Mouse (Mus musculus): ENCODE results near the gene Apol9a. TPM values are rescaled to one million over a fixed set of nuclear protein-coding genes. Genes with fewer than 3 reads are reported as not detected.

The Apol9a gene
- polyA plus RNA-seq, 1 experiment from 2014 or later: not detected

GRCm38 (mm10) chr15:77368818-77369320 lies 42.1 kb downstream of the Apol9a start:
- no peak for DNase-seq (ENCODE audit: low spot score)
- Histone ChIP-seq H3K4me1 (peaks cover 48% of the 10 kb centered on the region), H3K27ac (replicated peaks) (no peak overlapping the region; the same call in 1 of the 2 replicates), H3K9me3 (no peaks in the 10 kb centered on the region), H3K4me3 (no peak overlapping the region), H3K36me3 (replicated peaks) (no peaks in the 10 kb centered on the region), H3K27me3 (replicated peaks; ENCODE audit: low read depth, poor library complexity, severe bottlenecking) (no peaks in the 10 kb centered on the region)
- 86% methylated on average over 12 of the region's 12 CpGs for WGBS

DNA sequence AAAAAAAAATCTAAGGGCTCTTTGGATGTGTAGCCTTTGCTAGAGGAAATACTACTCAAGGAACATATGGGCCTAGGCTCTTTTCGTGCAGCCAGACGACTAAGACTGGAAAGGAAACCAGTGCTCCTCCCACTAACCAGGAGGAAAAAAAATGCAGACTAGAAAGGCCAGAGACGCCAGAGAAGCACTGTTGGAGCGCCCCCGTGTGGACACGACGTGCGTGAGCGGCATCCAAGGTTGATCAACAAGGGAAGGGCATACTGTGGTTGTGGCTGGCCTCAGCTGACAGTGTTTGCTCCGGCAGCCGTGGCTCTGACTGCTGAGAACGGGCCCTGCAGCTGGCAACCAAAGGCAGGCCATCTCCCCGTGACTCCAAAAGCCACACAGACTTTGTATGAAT lies 42.8 kb downstream of the Apol9a start:
- Histone ChIP-seq H3K27me3 (replicated peaks; ENCODE audit: low read depth, poor library complexity, severe bottlenecking) (no peaks in the 10 kb centered on the region), H3K9me3 (no peaks in the 10 kb centered on the region), H3K4me3 (peak overlapping the region; percentile 34), H3K27ac (replicated peaks) (peak overlapping the region; percentile 90), H3K36me3 (replicated peaks) (no peaks in the 10 kb centered on the region), H3K4me1 (peaks cover 55% of the 10 kb centered on the region)
- under 1% methylated on average over 13 of the region's 13 CpGs for WGBS
- DNase-seq (ENCODE audit: low spot score): peak; percentile 95

DNA sequence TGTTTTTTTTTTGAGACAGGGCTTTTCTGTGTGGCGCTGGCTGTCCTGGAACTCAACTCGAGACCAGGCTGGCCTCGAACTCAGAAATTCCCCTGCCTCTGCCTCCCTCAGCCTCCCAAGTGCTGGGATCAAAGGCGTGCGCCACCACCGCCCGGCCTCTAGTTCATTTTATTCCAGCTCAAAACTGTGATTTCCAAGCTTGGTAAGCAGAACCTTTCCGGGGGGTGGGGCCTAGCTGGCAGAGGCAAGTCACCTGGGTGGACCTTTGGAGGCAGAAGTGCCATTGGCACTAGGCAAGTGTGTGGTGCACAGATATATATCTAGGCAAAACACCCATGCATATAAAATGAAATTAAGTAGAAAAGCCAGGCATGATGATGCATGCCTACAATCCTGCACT lies 43.4 kb downstream of the Apol9a start:
- 41% methylated on average over 8 of the region's 8 CpGs for WGBS
- no peaks in the 10 kb centered on the region for H3K27me3 ChIP-seq (replicated peaks; ENCODE audit: low read depth, poor library complexity, severe bottlenecking)
- peak overlapping the region; percentile 90 for H3K27ac ChIP-seq (replicated peaks)
- H3K36me3 ChIP-seq (replicated peaks): no peaks in the 10 kb centered on the region
- H3K4me1 ChIP-seq: peaks cover 62% of the 10 kb centered on the region
- H3K9me3 ChIP-seq: no peaks in the 10 kb centered on the region
- peak overlapping the region; percentile 55; the same call in 1 of the 2 replicates for H3K4me3 ChIP-seq
- DNase-seq (ENCODE audit: low spot score): no peak

- peak overlapping the region; percentile 90 for H3K27ac ChIP-seq (replicated peaks)
These were observed 44.0 kb downstream of the Apol9a start for GRCm38 (mm10) chr15:77366706-77367484.

GRCm38 (mm10) chr15:77365700-77366570 lies 45.0 kb downstream of the Apol9a start:
- Histone ChIP-seq H3K36me3 (replicated peaks) (no peaks in the 10 kb centered on the region), H3K27ac (replicated peaks) (peak overlapping the region; percentile 90), H3K27me3 (replicated peaks; ENCODE audit: low read depth, poor library complexity, severe bottlenecking) (no peaks in the 10 kb centered on the region), H3K9me3 (no peaks in the 10 kb centered on the region), H3K4me3 (peak overlapping the region; percentile 55), H3K4me1 (peaks cover 77% of the 10 kb centered on the region)
- no peak for DNase-seq (ENCODE audit: low spot score)
- 40% methylated on average over 9 of the region's 9 CpGs for WGBS

More at GRCm38 (mm10) chr15:77366706-77367484, 44.0 kb downstream of the Apol9a start:
- peak overlapping the region; percentile 55 for H3K4me3 ChIP-seq
- H3K4me1 ChIP-seq: peaks cover 68% of the 10 kb centered on the region
- under 1% methylated on average over 26 of the region's 26 CpGs for WGBS
- no peaks in the 10 kb centered on the region for H3K27me3 ChIP-seq (replicated peaks; ENCODE audit: low read depth, poor library complexity, severe bottlenecking)
- peak; percentile 89 for DNase-seq (ENCODE audit: low spot score)
- no peaks in the 10 kb centered on the region for H3K9me3 ChIP-seq
- H3K36me3 ChIP-seq (replicated peaks): no peaks in the 10 kb centered on the region

DNA sequence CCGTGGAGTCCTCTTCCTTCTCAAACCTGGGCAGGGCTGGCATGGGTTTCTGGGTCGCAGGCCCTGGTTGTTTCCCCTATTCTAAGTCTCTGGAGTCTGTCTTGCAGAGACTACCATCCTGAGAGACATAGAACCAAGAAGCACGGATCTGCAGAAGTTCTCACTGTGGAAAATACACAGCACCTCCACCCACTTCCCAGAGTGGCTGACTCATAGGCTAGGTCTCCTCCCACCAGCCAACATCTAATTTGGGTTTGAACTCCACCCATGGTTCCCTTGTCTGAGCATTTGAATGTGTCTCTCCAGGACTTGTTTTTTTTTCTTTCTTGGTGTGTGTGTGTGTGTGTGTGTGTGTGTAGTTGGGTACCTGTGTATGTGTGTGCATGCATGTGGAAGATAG lies 46.9 kb downstream of the Apol9a start:
- Histone ChIP-seq H3K36me3 (replicated peaks) (no peaks in the 10 kb centered on the region), H3K9me3 (no peaks in the 10 kb centered on the region), H3K27ac (replicated peaks) (peak overlapping the region; percentile 60), H3K27me3 (replicated peaks; ENCODE audit: low read depth, poor library complexity, severe bottlenecking) (no peaks in the 10 kb centered on the region), H3K4me1 (peaks cover 84% of the 10 kb centered on the region), H3K4me3 (no peak overlapping the region)
- DNase-seq (ENCODE audit: low spot score): no peak
- 76% methylated on average over 3 of the region's 3 CpGs for WGBS

GRCm38 (mm10) chr15:77363578-77363977 lies 47.4 kb downstream of the Apol9a start:
- WGBS: 50% methylated on average over 6 of the region's 6 CpGs
- H3K4me3 ChIP-seq: no peak overlapping the region
- H3K4me1 ChIP-seq: peaks cover 84% of the 10 kb centered on the region
- no peak for DNase-seq (ENCODE audit: low spot score)
- H3K9me3 ChIP-seq: no peaks in the 10 kb centered on the region
- H3K27ac ChIP-seq (replicated peaks): peak overlapping the region; percentile 60
- H3K27me3 ChIP-seq (replicated peaks; ENCODE audit: low read depth, poor library complexity, severe bottlenecking): no peaks in the 10 kb centered on the region
- no peaks in the 10 kb centered on the region for H3K36me3 ChIP-seq (replicated peaks)

DNA sequence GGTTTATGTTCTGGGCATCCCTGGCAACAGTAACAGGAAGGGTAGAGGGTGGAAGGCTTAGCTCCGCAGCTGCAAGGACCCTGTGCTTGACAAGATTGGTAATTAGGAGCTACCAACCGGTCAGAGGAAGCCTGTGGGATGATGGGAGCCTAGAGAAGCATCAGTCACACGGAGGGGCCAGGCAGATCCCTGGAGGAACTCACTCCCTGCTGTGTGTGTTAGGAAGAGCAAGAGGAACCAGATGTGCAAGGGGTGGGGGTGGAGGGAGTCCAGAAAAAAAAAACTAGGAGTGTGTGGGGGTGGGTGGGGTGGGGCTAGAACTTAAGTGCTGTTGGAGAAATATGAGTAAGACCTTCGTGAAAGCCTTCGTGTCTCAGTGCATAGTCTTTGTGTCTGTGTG lies 48.0 kb downstream of the Apol9a start:
- Histone ChIP-seq H3K4me1 (peaks cover 84% of the 10 kb centered on the region), H3K27me3 (replicated peaks; ENCODE audit: low read depth, poor library complexity, severe bottlenecking) (no peaks in the 10 kb centered on the region), H3K36me3 (replicated peaks) (no peaks in the 10 kb centered on the region), H3K4me3 (no peak overlapping the region), H3K9me3 (no peaks in the 10 kb centered on the region), H3K27ac (replicated peaks) (peak overlapping the region; percentile 60)
- DNase-seq (ENCODE audit: low spot score): no peak
- WGBS: 28% methylated on average over 5 of the region's 5 CpGs

DNA sequence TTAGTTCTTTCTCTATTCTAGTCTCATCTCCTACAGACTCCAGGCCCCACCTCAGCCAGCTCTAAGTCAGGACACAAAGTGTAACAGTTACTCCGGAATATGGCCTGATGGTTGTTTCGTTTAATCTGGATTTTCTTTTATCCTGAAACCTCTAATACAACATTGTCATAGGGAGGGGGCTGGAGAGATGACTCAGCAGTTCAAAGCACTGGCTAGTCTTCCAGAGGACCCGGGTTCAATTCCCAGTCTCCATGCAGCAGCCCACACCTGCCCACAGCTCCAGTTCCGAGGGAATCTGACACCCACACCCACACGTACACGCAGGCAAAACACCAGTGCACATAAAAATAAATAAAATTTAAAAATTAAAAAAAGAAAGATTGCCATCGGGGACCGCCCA lies 51.0 kb downstream of the Apol9a start:
- Histone ChIP-seq H3K9me3 (no peaks in the 10 kb centered on the region), H3K36me3 (replicated peaks) (no peaks in the 10 kb centered on the region), H3K27ac (replicated peaks) (peak overlapping the region; percentile 93), H3K27me3 (replicated peaks; ENCODE audit: low read depth, poor library complexity, severe bottlenecking) (0 out of 2 replicates have a peak, but pooled peaks cover 4% of the 10 kb centered on the region), H3K4me3 (no peak overlapping the region), H3K4me1 (peaks cover 81% of the 10 kb centered on the region)
- WGBS: 91% methylated on average over 8 of the region's 8 CpGs
- no peak for DNase-seq (ENCODE audit: low spot score)

DNA sequence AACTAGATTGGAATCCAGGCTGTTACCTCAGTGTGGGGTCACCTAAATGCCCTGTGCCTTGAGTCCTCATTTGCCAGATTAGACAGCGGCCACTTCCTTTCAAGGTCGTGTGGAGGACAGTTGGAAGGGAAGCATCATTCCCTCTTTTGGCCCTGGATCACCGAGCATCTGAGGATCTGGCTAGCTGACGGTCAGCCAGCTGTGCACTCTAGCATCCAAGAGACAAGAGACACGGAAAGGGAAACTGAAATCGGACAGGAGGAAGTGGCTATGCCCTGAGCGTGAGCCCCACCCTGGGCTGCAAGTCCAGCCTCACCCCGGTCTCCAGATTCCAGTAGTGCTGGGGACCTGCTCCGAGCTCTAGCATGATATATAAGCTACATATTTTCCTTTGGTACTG lies 51.4 kb downstream of the Apol9a start:
- 59% methylated on average over 9 of the region's 9 CpGs for WGBS
- H3K4me3 ChIP-seq: no peak overlapping the region
- 0 out of 2 replicates have a peak, but pooled peaks cover 7% of the 10 kb centered on the region for H3K27me3 ChIP-seq (replicated peaks; ENCODE audit: low read depth, poor library complexity, severe bottlenecking)
- no peaks in the 10 kb centered on the region for H3K9me3 ChIP-seq
- H3K36me3 ChIP-seq (replicated peaks): no peaks in the 10 kb centered on the region
- no peak for DNase-seq (ENCODE audit: low spot score)
- H3K4me1 ChIP-seq: peaks cover 84% of the 10 kb centered on the region
- H3K27ac ChIP-seq (replicated peaks): peak overlapping the region; percentile 93

- H3K27ac ChIP-seq (replicated peaks): peak overlapping the region; percentile 93
- WGBS: 17% methylated on average over 6 of the region's 6 CpGs
- H3K36me3 ChIP-seq (replicated peaks): no peaks in the 10 kb centered on the region
- H3K9me3 ChIP-seq: no peaks in the 10 kb centered on the region
- peaks cover 85% of the 10 kb centered on the region for H3K4me1 ChIP-seq
- 0 out of 2 replicates have a peak, but pooled peaks cover 7% of the 10 kb centered on the region for H3K27me3 ChIP-seq (replicated peaks; ENCODE audit: low read depth, poor library complexity, severe bottlenecking)
- peak overlapping the region; percentile 54 for H3K4me3 ChIP-seq
- no peak for DNase-seq (ENCODE audit: low spot score)
These were observed 51.9 kb downstream of the Apol9a start for GRCm38 (mm10) chr15:77359084-77359483.

GRCm38 (mm10) chr15:77358320-77359040 lies 52.5 kb downstream of the Apol9a start:
- 4% methylated on average over 29 of the region's 29 CpGs for WGBS
- 0 out of 2 replicates have a peak, but pooled peaks cover 7% of the 10 kb centered on the region for H3K27me3 ChIP-seq (replicated peaks; ENCODE audit: low read depth, poor library complexity, severe bottlenecking)

More at GRCm38 (mm10) chr15:77358320-77359040, 52.5 kb downstream of the Apol9a start:
- Histone ChIP-seq H3K9me3 (no peaks in the 10 kb centered on the region), H3K4me3 (peak overlapping the region; percentile 54), H3K27ac (replicated peaks) (peak overlapping the region; percentile 93), H3K36me3 (replicated peaks) (no peaks in the 10 kb centered on the region), H3K4me1 (peaks cover 85% of the 10 kb centered on the region)
- DNase-seq (ENCODE audit: low spot score): peak; percentile 95
